8 mouse cellular contexts compared by ENCODE assay signal in genomic region chr17:80206301-80206670, GRCm38 (mm10). TPM values are rescaled to one million over a fixed set of nuclear protein-coding genes. Genes with fewer than 3 reads are reported as not detected.
A peak's percentile ranks its signal among the peaks of the same experiment; 100 is the strongest.
DNase-seq lines count a peak whose midpoint lies in the region; ATAC-seq and TF ChIP-seq lines count a peak whose summit lies in the region.

No protein-coding gene starts in this region.

- WGBS in heart, embryonic 12.5 days: 0% methylated on average over 36 of the region's 36 CpGs

- peaks cover 29% of the 10 kb centered on the region for H3K36me3 ChIP-seq in heart, embryonic 12.5 days
- peaks cover 47% of the 10 kb centered on the region for H3K36me3 ChIP-seq in erythroblast, embryonic 14.5 days (ENCODE audit: control insufficient read depth)
- H3K36me3 ChIP-seq in myocyte (ENCODE audit: control insufficient read depth, insufficient read depth): peaks cover 41% of the 10 kb centered on the region

- DNase-seq in heart, adult 8-10 months (ENCODE audit: low spot score): no peak
- peak; percentile 65 for DNase-seq in 3T3-L1 (ENCODE audit: low read depth, low spot score)
- DNase-seq in adrenal gland, postnatal 36 days: peak; percentile 67 to 83
- peak; percentile 57 to 79 for DNase-seq in kidney, postnatal 36 days
- DNase-seq in T-cell, adult 2 months (ENCODE audit: low spot score): no peak

- no peaks in the 10 kb centered on the region for H3K27me3 ChIP-seq in heart, embryonic 12.5 days (replicated peaks)
- peaks cover 3% of the 10 kb centered on the region; the same call in 1 of the 2 replicates for H3K27me3 ChIP-seq in erythroblast, embryonic 14.5 days (ENCODE audit: control insufficient read depth)
- no peaks in the 10 kb centered on the region for H3K27me3 ChIP-seq in myocyte (ENCODE audit: control insufficient read depth, insufficient read depth, insufficient read length)

- ATAC-seq in heart, embryonic 12.5 days (ENCODE audit: insufficient number of reproducible peaks, low FRiP score): peak; percentile 80

- peak overlapping the region; percentile 99 for H3K27ac ChIP-seq in heart, embryonic 12.5 days (ENCODE audit: poor library complexity, severe bottlenecking)

- TF ChIP-seq POLR2A in myocyte (IDR thresholded peaks at IDR 0.05; ENCODE audit: insufficient read length, low read depth): no peak

- peak overlapping the region; percentile 95 for H3K4me2 ChIP-seq in heart, embryonic 12.5 days
- H3K4me2 ChIP-seq in myocyte (ENCODE audit: low read depth): peak overlapping the region; percentile 95

- H3ac ChIP-seq in myocyte (ENCODE audit: control insufficient read depth, insufficient read length): peak overlapping the region; percentile 86

- peak overlapping the region; percentile 91 for H3K4me3 ChIP-seq in heart, embryonic 12.5 days
- H3K4me3 ChIP-seq in erythroblast, embryonic 14.5 days (replicated peaks): peak overlapping the region; percentile 98
- H3K4me3 ChIP-seq in myocyte: peak overlapping the region; percentile 94

- H3K79me2 ChIP-seq in myocyte (ENCODE audit: control insufficient read depth, insufficient read depth): peaks cover 53% of the 10 kb centered on the region

- no peaks in the 10 kb centered on the region for H3K9me3 ChIP-seq in heart, embryonic 12.5 days (replicated peaks)
- H3K9me3 ChIP-seq in erythroblast, embryonic 14.5 days (ENCODE audit: control insufficient read depth, low read length): no peaks in the 10 kb centered on the region

- H3K4me1 ChIP-seq in heart, embryonic 12.5 days (replicated peaks): peaks cover 9% of the 10 kb centered on the region; the same call in 1 of the 2 replicates
- peaks cover 27% of the 10 kb centered on the region for H3K4me1 ChIP-seq in erythroblast, embryonic 14.5 days (ENCODE audit: control insufficient read depth)

- H3K9ac ChIP-seq in heart, embryonic 12.5 days: peak overlapping the region; percentile 97

TF ChIP-seq in myocyte, 11 proteins besides CTCF, POLR2A, EP300 and RAD21:
- TF ChIP-seq TCF12 (IDR thresholded peaks at IDR 0.05; ENCODE audit: insufficient read depth, poor library complexity, severe bottlenecking) (no peak), MAX (IDR thresholded peaks at IDR 0.05; ENCODE audit: low read depth) (no peak), CEBPB (IDR thresholded peaks at IDR 0.05; ENCODE audit: insufficient read depth, poor library complexity, severe bottlenecking) (no peak), MYOG (IDR thresholded peaks at IDR 0.05; ENCODE audit: control insufficient read depth in 1 of 3, insufficient read depth in 1 of 3, insufficient read length in 2 of 3, low read depth in 2 of 3) (no peak), E2F4 (IDR thresholded peaks at IDR 0.05; ENCODE audit: insufficient read depth) (no peak), POLR2AphosphoS2 (IDR thresholded peaks at IDR 0.05; ENCODE audit: insufficient read length, low read depth) (no peak), REST (IDR thresholded peaks at IDR 0.05; ENCODE audit: insufficient read depth, insufficient read length) (no peak), TCF3 (IDR thresholded peaks at IDR 0.05; ENCODE audit: insufficient read length, low read depth) (no peak), SRF (IDR thresholded peaks at IDR 0.05; ENCODE audit: control insufficient read depth, insufficient read length, low read depth) (no peak), MYOD1 (IDR thresholded peaks at IDR 0.05; ENCODE audit: control insufficient read depth in 1 of 3, insufficient read length in 2 of 3, low read depth in 2 of 3) (no peak), USF1 (IDR thresholded peaks at IDR 0.05; ENCODE audit: low read depth) (no peak)
TF ChIP-seq in myocyte: peak in this region for 0.

RNA-seq across cellular contexts. Expression of gene Srsf7, which starts 0.8 kb away (rescaled TPM):
- 349 and 357 TPM in 2 replicates for polyA plus RNA-seq in heart, embryonic 12.5 days (2016; fragmentation: Nextera tagmentation; extraction: Ambion mirVana)
- total RNA-seq in heart, adult 8-10 months (2022): 10 to 100 TPM; 39.2 to 44.4 (median 41.9) TPM
- total RNA-seq in adrenal gland, postnatal 36 days (2021): 100 to 1,000 TPM; 101 to 144 TPM
- polyA plus RNA-seq in erythroblast, embryonic 14.5 days (2012): 3.6 and 5.4 TPM in 2 replicates
- 72.0 TPM for polyA plus RNA-seq in myocyte (2012; fragmentation: generic; extraction: Trizol)

RNA-seq across cellular contexts. Expression of gene Ttc39d, which starts 1.0 kb away (rescaled TPM):
- polyA plus RNA-seq in heart, embryonic 12.5 days (2016; fragmentation: Nextera tagmentation; extraction: Ambion mirVana): 0.06 and 0.15 TPM in 2 replicates
- under 1 TPM in 1 of 4 experiments, not detected in 3; 0.11 TPM for total RNA-seq in heart, adult 8-10 months (2022)
- not detected for total RNA-seq in adrenal gland, postnatal 36 days (2021)
- 0.01 TPM in 1 of 2 replicates, not detected in the other for polyA plus RNA-seq in erythroblast, embryonic 14.5 days (2012)
- 0.01 TPM for polyA plus RNA-seq in myocyte (2012; fragmentation: generic; extraction: Trizol)

RNA-seq across cellular contexts. Expression of gene Gemin6, which starts 18.0 kb away (rescaled TPM):
- 25.8 and 27.4 TPM in 2 replicates for polyA plus RNA-seq in heart, embryonic 12.5 days (2016; fragmentation: Nextera tagmentation; extraction: Ambion mirVana)
- total RNA-seq in heart, adult 8-10 months (2022): 1 to 10 TPM; 3.9 to 4.6 (median 4.4) TPM
- total RNA-seq in adrenal gland, postnatal 36 days (2021): 1 to 10 TPM; 7.5 to 7.8 TPM
- polyA plus RNA-seq in erythroblast, embryonic 14.5 days (2012): not detected in 2 replicates
- polyA plus RNA-seq in myocyte (2012; fragmentation: generic; extraction: Trizol): 6.5 TPM

Comparison
In these comparisons a context has a peak if more than half of its experiments do, and no peak if none do; other contexts are left out.
1. DNase-seq: peak in 3T3-L1 (single experiment), adrenal gland, postnatal 36 days (2 of 2) and kidney, postnatal 36 days (2 of 2); none in heart, adult 8-10 months (single experiment) and T-cell, adult 2 months (single experiment).
2. RNA of gene Srsf7, which starts 0.8 kb away (polyA plus RNA-seq): 349 to 357 TPM in heart, embryonic 12.5 days and 72.0 TPM in myocyte (single experiment); 3.6 to 5.4 TPM in erythroblast, embryonic 14.5 days; every median in the first group is over 10 times any median in the second.
3. Peak in every context shown above with its lines, with median percentiles within 50 percentile points of each other: H3K4me3 ChIP-seq.